Mouse (Mus musculus) fat pad, adult 2 months (tissue): Measurements from ENCODE around the gene Nemf.
"Not testable (repeated sequence)": the region's sequence is repeated elsewhere in the genome, so short reads cannot be mapped to it uniquely, and the experiment has no call there.

Experiments
- DNase-seq: peaks from one replicate; pipeline ENCODE4 v3.0.0-alpha.2; 2011; ENCODE audit warnings: low read depth, low spot score; ENCODE audit errors: extremely low read depth

Nemf gene

DNA sequence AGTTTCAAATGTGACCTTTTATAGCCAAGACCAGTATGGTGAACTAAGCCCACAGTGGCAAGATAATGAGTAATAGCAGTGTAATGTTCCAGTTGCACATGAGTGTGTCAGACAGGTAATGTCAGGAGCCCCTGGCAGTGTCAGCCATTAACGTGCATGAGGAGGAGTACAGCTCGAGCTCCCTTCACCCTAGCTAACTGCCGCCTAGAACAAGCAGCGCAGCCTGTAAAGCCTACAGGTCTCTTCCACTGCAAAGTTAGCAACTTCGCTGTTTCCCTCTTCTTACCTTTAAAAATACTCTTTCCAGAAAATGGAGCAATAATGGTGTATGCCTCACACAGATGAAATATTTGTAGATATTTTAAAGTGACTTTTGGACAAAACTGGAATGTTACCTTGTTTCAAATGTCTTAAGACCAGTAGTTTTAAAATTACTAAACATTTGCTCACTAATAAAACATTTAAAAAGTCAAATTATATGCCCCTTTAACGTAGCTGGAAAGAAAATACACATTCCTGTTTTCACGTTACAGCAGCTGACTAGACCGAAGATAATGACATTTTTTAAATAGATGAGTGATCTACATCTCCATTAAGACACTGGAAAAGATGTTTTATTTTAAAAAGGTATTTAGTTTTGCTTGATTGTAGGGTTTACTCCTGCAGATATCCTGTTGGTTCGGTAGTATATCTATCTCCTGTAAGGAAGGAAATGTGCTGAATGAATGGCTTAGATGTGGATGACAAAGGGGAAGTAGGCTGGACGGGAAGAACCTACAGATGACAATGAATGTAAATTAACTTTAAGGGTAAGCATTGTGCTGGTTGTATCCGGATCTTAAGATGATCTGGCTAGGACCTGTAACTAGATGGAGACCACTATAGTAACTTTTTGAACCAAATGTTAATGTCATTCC lies 17.1 kb upstream of the Nemf start:
- no peak for DNase-seq

DNA sequence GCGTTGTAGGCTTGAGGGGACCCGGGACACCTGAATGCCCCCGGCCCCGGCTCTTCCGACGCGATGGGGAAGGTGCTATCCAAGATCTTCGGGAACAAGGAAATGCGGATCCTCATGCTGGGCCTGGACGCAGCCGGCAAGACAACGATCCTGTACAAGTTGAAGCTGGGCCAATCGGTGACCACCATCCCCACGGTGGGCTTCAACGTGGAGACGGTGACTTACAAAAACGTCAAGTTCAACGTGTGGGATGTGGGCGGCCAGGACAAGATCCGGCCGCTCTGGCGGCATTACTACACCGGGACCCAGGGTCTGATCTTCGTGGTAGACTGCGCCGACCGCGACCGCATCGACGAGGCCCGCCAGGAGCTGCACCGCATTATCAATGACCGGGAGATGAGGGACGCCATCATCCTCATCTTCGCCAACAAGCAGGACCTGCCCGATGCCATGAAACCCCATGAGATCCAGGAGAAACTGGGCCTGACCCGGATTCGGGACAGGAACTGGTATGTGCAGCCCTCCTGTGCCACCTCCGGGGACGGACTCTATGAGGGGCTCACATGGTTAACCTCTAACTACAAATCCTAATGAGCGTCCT lies 15.9 kb upstream of the Nemf start:
- no peak for DNase-seq

DNA sequence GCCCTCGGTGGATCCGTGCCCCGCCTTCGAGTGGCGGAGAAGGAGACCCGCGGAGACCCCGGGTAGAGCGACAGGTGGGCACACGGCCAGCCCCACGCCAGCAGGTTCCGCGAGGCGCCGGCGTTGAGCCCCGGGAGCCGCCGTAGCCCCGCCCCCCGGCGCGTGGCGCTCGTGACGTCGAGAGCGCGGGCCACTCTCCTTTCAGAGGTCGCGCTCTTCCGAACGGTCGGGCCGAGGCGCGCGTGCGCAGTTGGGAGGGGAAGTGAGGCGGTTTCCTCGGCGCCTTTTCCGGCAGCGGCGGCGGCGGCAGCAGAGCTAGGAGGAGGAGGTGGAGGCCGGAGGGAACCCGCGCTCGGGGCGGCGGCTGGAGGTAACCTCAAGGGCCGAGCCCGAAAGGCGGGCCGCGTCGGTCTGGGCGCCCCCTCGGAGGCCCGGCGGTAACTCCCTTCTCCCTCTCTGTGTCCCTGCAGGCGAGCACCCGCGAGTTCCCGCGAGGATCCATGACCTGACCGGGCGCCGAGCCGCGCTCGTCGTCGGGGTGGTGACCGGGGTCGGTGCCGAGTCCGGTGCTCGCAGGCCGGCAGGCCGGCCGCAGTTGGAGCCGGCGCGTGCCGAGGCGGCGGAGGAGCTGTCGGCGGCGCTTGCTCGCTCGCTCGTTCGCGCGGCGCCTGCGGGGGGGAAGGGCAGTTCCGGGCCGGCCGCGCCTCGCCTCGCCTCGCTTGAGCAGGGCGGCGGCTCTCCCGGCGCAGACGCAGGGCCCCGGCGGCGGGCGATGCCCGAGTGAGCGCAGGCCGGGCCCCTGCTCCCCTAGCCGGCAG lies 15.1 kb upstream of the Nemf start, which contains the start of the genes Arf6 and Gm9887:
TSS of gene Arf6 (plus strand) at position 297 of the 818 bp plus-strand sequence.
TSS of gene Gm9887 (minus strand) at position 605 of the 818 bp plus-strand sequence.
- no peak for DNase-seq

DNA sequence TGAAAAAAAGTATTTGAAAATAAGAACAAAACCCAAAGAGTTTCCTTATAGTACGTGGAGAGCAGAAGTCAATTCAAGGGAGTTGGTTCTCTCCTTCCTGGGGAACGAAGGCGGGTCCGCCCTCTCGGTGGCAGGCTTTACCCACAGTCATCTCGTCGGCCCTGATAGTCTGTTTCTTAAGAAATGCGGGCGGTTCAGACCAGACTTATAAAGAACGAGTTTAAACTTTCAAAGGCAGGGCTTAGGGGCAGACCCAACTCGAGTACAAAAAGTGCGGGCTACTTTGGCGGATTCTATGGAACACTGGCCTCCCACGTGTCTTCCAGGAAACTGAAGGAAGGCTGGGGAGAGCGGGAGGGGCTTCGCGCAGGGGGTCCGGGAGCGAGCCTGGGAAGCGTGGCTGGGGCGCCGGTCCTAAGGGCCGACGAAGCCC lies 14.5 kb upstream of the Nemf start:
- no peak for DNase-seq

DNA sequence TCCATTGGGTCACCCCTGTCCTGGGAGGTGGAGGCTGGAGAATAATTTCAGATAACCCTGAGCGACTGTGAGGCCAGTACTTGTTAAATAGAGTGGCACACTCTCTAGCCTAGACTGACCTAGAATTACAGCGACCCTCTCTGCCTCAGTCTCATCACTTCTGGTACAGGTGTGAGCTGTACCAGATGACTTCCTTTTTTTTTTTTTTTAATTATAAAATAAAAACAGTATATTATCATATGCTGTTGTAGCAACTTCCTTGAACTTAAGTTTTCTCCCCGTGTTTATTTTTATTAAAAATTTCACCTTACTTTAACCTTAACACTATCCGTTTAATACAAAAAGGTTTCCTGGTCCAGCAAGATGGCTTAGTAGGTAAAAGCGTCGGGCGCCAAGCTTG lies 14.0 kb upstream of the Nemf start:
- DNase-seq: no peak

DNA sequence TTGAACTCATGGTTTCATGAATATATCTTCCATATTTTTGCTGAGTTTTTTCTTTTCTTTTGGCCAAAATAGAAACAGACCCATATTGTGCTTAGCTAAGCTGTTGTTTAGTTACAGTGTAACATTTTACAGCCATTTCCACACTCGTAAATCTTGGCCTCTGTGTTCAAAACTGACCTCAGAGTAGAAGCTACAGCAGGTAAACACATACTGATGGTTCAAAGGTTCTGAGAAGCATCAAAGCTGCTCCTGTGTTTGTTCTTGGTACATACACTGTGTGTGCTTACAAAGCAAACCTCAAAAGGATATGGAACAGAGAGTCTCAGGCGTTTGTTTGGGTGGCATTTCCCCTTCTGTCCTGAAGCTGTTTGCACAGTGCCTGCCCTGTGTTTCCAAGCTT lies 10.6 kb upstream of the Nemf start:
- DNase-seq: no peak

DNA sequence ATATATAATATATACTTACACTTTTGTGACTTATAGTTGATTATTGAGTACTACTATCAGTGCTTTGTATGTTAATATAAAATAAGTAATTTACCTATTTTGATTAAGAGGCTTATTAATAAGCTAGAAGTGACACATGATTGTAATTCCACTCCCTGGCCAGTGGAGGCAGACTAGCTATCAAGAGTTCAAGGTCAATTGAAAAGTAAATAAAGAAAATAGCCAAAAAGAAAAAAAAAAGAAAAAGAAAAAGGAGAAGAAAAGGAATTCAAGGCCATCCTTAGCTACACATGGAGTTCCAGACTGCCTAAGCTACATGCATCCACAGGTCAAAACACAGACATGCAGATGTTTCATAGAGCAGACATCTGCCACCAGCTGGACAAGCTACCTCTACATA lies 9.5 kb upstream of the Nemf start:
- no peak for DNase-seq

DNA sequence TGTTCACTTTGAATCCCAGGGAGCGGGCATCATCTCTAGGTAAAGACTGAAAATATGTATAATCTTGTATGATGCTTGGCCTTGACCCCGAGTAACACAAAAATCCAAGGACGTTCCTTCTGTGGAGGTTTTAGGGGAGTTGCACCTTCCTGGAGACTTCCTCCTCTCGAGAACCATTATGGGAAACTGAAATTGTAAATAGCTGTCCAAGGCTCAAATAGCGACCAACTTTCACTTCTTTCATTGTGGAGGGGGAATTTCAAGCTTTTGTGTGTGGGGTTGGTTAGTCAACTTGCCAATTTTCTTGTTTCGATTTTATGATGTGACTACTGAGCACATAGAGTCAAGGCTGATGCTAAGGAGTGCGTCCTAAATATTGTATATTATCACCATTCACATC lies 8.8 kb upstream of the Nemf start:
- DNase-seq: no peak

DNA sequence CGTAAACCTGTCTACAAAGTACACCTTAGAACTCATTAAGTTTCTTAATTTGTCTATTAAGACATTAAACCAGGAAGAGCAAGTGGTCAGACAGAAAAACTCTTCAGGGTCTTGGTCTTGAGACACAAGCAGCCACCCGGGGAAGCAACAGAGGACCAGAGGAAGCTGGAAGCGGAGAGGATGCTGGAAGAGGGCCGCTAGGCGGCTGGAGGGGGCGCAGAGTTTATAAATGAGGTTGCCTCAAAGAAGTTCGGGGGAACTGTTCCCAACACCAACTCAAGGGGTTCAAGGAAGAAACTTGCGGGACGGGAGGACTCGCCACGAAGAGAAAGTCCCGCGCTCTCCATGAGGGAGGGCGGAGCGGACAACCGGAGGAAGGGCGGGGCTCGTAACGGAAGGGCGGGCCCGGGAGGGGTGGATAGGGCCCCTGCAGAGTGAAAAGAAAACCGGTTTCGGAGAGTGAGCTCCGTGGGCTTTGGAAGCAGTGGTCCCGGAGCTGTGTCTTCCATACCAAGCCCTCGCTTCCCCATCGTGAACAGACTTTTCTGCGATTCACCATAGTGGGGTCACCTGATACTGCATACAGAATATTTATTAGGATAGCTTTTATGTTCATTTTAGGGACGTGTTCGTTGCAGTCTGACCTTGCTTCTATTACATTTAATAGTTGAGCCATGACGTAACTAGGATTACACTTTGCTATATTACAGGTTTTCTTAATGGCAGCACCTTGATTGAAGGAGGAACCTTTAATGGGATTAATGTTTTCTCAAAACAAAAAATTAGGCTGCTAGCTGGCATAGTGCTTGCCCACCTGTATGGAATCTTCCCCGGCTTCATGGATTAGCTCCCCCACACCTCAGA lies 7.2 kb upstream of the Nemf start:
- DNase-seq: no peak

DNA sequence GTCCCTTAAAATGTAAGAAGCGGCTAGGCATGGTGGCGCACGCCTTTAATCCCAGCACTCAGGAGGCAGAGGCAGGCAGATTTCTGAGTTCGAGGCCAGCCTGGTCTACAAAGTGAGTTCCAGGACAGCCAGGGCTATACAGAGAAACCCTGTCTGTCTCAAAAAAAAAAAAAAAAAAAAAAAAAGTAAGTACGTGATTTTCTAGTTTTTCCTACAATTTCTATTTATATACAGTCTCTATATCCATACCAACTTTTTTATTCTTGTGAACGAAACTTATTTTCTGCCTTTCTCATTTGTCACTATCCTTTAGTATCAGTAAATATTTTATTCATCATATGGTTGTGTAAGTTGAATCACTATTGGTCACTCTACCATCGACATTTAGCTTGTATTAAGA lies 6.1 kb upstream of the Nemf start:
- not testable (repeated sequence) for DNase-seq

DNA sequence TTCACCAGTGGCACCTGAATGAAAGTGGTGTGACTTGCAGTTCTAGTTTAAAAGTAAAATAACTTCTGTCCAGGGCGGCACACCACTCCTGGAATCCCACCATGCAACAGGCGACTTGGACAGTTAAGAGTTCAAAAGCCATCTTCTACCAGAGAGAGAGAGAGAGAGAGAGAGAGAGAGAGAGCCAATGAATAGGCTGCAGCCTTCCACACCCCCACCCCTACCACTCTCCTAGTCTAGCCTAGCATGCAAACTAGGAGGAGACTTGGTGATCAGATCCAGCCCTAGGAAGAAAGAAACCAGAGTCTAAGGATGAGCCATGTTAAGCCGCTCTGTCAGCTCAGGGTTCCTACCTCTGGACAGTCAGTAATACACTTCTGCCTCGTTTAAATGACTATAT lies 5.4 kb upstream of the Nemf start:
- no peak for DNase-seq

DNA sequence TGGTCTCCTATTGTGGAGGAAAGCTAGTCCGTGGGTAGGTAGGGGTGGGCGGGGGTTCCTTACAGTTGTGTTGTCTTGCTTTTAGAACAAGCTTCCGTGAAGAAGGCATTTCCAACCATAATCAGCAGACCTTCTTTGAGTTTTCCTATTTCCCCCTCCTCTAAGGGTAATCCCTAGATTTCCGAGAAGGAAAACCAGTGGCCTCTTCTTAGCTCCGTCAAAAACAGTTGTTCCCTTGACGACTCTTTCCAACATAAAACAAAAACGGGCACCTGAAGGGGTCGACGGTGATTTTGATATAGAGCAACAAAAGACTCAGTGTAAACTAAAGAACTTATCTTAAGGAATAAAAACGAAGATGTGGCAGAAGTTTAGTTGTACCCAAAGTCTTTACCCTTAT lies 5.0 kb upstream of the Nemf start:
- DNase-seq: no peak

DNA sequence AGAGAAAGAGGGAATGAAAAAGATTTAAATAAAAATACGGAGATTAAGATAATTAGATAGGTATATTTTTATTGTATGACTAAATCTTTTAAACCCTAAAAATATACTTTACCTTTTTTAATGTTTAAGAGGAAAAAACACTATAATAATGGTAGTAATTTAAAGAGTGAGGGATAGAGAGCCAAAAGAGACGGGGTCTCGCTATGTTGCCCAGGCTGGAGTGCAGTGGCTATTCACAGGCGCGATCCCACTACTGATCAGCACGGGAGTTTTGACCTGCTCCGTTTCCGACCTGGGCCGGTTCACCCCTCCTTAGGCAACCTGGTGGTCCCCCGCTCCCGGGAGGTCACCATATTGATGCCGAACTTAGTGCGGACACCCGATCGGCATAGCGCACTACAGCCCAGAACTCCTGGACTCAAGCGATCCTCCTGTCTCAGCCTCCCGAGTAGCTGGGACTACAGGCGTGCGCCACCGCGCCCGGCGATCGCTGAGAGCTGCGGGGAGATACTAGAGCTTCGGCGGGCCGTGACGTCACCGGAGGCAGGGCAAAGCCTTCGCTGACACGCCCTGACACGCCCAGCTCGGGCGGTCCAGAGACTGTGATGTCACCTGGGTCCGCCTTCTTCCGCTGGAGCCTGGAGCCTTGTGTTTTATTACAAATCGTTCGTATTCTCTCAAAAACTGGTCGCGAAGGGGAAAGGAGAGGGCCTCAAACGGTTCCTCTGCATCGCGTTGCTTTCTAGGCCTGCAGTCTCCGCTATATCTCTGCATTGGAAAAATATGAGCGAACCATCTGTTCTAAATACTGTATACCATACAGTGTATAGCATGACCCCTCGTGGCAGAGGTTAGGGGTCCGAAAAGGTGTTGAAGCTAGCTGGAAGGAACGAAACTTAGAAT lies 4.3 kb upstream of the Nemf start:
- DNase-seq: not testable (repeated sequence)

DNA sequence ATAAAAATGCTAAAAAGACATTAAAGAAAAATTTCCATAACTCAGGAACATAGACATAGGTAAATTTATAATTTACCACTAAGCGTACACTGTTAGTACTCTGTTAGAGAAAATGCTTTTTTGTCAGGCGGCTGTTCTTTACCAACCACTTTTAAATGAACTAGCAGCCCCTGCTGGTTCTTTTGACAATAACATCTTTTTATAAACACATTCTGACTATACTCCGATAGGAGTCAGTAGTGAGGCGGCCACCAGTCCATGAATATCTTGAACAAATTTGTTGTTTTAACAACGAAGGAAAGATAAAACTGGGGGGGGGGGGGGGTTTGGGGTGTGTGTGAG lies 3.7 kb upstream of the Nemf start:
- DNase-seq: no peak

DNA sequence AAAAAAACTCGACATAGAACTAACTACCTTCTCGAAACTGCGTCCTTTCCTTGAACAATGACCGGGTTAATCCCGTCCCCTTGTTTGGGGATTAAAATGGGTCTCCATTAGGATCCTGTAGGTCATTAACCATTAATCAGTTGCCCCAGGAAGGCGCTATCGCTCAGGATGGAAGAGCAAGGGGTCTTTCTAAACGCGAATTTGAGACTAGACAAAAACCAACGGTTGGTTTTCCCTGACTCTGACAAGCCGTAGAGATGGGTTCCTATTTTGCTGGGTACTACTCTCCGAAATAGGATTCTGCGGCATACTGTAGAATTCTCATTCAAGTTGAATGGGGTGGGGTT lies 308 bp upstream of the Nemf start:
- DNase-seq: no peak

DNA sequence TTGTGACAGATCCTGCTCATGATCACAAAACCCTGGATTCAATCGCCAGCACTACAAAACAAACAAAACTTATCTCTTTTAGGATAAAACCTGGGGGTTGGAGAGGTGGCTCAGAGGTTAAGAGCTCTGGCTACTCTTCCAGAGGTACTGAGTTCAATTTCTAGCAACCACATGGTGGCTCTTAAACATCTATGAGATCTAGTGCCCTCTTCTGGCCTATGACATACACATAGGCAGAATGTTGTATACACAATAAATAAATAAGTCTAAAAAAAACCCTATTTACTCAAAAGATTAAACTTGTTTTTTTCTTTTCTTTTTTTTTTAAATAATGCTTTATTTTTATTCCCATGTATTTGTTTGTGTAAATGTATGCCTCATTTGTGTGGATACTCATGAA lies 5.3 kb downstream of the Nemf start:
- no peak for DNase-seq

DNA sequence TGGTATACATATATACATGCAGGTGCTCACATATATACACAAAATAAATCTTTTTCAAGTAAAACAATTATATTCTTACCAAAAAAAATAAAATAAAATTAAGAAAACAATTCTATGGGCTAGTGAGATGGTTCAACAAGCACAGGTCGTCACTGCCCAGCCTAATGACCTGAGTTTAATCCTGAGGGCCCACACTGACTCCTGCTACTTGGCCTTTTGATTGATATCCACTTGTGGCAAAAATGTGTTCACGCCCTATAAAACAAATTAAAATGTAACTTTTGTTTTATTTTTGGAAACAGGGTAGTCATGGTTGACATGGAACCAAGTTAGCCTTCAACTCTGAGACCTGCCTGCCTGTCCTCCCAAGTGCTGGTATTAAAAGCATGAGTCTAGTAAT lies 7.0 kb downstream of the Nemf start:
- no peak for DNase-seq

DNA sequence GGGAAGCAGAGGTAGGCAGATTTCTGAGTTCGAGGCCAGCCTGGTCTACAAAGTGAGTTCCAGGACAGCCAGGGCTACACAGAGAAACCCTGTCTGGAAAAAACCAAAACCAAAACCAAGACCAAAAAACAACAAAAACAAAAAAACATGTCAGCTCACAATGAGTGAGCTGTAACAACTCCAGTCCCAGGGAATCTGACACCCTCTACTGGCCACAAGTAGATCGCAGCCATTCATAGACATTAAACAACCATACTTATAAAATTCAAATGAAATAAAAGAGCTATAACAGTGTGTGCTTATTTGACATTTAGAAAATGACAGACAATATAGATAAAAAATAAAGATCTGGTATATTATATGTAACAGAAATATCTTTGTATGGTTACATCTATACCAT lies 23.4 kb downstream of the Nemf start:
- no peak for DNase-seq

DNA sequence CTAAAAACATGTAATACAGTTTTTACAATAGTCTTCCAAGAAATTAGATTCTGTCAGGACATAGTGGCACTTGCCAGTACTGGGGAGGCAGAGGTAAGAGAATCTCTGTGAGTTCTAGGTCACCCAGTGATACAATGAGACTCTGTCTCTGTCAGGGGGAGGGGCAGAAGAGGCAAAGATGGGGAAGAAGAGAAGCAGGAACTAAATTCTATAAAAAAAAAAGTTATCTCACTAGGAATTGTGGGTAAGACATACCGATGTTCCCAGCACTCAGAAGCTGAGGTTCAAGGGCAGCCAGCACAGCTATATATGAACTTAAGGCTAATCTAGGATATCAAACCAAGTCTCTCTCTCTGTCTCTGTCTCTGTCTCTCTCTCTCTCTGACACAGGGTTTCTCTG lies 24.8 kb downstream of the Nemf start:
- no peak for DNase-seq

DNA sequence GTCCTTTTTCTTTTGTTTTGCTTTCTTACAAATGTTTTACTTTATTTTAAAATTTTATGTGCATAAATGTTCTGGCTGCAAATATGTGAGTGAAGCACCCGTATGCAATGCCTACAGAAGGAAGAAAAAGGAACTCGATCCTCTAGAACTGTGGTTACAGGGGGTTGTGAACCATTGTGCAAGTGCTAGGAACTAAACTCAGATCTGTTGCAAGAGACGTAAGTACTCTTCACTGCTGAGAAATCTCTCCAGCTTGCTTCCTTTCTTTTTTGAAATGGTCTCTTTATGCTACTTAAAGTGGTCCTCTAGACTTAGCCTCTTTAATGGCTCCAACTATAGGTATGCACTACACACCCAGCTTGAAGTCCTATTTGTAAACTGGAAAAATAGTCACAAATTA lies 25.8 kb downstream of the Nemf start:
- no peak for DNase-seq
